Mouse (Mus musculus): ENCODE data around the gene Plk1.

DNA sequence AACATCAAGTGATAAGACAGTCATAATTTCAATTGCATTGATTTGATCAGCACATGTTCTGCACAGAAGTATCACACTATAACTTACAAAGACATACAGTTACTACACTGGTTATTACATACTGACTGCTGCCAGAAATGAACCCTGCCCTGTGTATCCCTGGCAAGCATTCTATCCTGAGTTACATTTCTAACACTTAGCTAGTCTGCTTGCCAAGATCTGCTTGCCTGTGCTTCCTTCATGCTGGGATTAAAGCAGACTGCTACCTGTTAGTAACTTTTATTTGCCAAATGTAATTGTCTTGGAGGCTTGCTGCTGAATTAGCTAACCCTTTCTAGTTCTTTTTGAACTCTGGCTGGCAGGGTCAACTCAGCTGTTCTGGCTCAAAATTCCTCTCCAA is 18.2 kb upstream of the Plk1 start:
- TF ChIP-seq CTCF (IDR thresholded peaks at IDR 0.05; ENCODE audit: low read depth, low read length) (no peak), GATA1 (IDR thresholded peaks at IDR 0.05; ENCODE audit: borderline replicate concordance, low read length) (no peak), POLR2AphosphoS5 (IDR thresholded peaks at IDR 0.05; ENCODE audit: insufficient replicate concordance, low read depth, low read length) (no peak)

All from G1E (cell line).